Mouse (Mus musculus) midbrain, embryonic 11.5 days (tissue): ENCODE measurements around the gene Cyp26b1. TPM values are rescaled to one million over a fixed set of nuclear protein-coding genes. Genes with fewer than 3 reads are reported as not detected.

Experiments used
- ATAC-seq: fragments of 200-750 bp; cut with Nextera tagmentation; 2 replicates; pipeline ENCODE4 v1.8.0; 2017; ENCODE audit warnings: moderate TSS enrichment, moderate library complexity; ENCODE audit not compliant: low FRiP score
- DNase-seq: peaks from one replicate; pipeline ENCODE4 v3.0.0; 2015; ENCODE audit warnings: low spot score; ENCODE audit errors: missing footprints
- H3K27ac ChIP-seq: fragments of 300-500 bp; sonication (generic); 2 replicates; pipeline ENCODE4 v1.5.1; 2014; ENCODE audit warnings: low read depth, low read length
- H3K27me3 ChIP-seq: fragments of 300-500 bp; sonication (generic); 2 replicates; pipeline ENCODE4 v1.6.1; 2014; ENCODE audit warnings: mild to moderate bottlenecking, low read length, moderate library complexity, mixed read lengths; ENCODE audit not compliant: control insufficient read depth, insufficient read depth
- H3K36me3 ChIP-seq: fragments of 300-500 bp; sonication (generic); 2 replicates; pipeline ENCODE4 v1.6.1; 2014; ENCODE audit warnings: mild to moderate bottlenecking, low read length, moderate library complexity, mixed read lengths; ENCODE audit not compliant: control insufficient read depth, insufficient read depth
- H3K4me1 ChIP-seq: fragments of 300-500 bp; sonication (generic); 2 replicates; pipeline ENCODE4 v1.6.1; 2014; ENCODE audit warnings: low read length; ENCODE audit not compliant: control insufficient read depth, insufficient read depth
- H3K4me2 ChIP-seq: fragments of 300-500 bp; sonication (generic); 2 replicates; pipeline ENCODE4 v1.6.1; 2014; ENCODE audit warnings: mild to moderate bottlenecking, moderate library complexity
- H3K4me3 ChIP-seq: fragments of 300-500 bp; sonication (generic); 2 replicates; pipeline ENCODE4 v1.5.1; 2014; ENCODE audit warnings: low read depth, low read length
- H3K9ac ChIP-seq: fragments of 300-500 bp; sonication (generic); 2 replicates; pipeline ENCODE4 v1.6.1; 2014; ENCODE audit warnings: low read length
- H3K9me3 ChIP-seq: fragments of 300-500 bp; sonication (generic); 2 replicates; pipeline ENCODE4 v1.6.1; 2016; ENCODE audit warnings: low read length; ENCODE audit not compliant: control insufficient read depth
- WGBS: fragments of 180-500 bp; shearing (Covaris S2); extraction: QIAGEN DNeasy Blood & Tissue Kit; methylation state at CpG from one replicate; pipeline ENCODE4 v1.1.7; 2014; 5-methylcytosine and 5-hydroxymethylcytosine counted together
- polyA plus RNA-seq: library from polyadenylated mRNA; unstranded; fragments of >200 nt; fragmentation: Nextera tagmentation; extraction: Ambion mirVana; gene quantifications from 2 replicates; pipeline ENCODE4 v1.2.1, GENCODE M21; 2014

Cyp26b1 gene
- polyA plus RNA-seq, 1 experiment from 2014 or later = 3.1 TPM

DNA sequence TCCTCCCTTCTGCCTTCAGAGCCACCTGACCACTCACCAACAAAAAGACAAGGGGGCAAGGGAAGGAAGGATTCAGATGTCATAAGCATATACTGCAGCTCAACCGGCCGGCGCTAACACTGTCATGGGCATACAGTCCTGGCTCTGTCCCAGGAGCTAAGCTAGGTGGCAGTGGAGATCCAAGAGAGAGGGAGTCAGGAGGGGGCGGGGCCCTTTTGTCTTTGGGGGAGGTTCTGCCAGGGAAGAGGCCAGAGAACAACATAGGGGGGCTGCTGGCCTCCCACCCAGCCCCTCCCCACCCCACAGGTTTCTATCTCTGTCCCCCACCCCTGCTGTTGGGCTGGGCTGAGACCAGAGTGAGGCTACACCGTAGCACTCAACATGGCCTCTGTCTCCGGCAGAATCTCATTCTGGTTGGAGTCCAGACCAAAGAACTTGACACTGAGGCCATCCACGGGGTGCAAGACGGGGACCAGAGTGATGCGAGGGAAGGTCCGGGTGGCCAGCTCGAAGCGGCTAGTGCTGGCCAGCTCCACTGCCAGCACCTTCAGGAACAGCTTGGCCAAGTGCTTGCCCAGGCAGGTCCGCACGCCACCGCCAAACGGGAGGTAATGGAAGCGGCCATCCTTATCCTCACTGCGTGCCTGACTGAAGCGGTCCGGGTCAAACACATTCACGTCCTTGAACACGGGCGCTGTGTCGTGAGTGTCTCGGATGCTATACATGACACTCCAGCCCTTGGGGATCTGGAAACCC is 19.6 kb downstream of the Cyp26b1 start:
- H3K9me3 ChIP-seq = no peaks in the 10 kb centered on the region
- no peaks in the 10 kb centered on the region for H3K36me3 ChIP-seq
- H3K4me2 ChIP-seq = peak overlapping the region; percentile 38
- DNase-seq (peak; percentile 87), ATAC-seq (peak; percentile 75)
- H3K4me3 ChIP-seq = peak overlapping the region; percentile 6
- H3K4me1 ChIP-seq = peaks cover 12% of the 10 kb centered on the region
- H3K27me3 ChIP-seq = peaks cover 14% of the 10 kb centered on the region
- WGBS = 36% methylated on average over 25 of the region's 25 CpGs
- peak overlapping the region; percentile 14; the same call in 1 of the 2 replicates for H3K9ac ChIP-seq
- no peak overlapping the region for H3K27ac ChIP-seq

DNA sequence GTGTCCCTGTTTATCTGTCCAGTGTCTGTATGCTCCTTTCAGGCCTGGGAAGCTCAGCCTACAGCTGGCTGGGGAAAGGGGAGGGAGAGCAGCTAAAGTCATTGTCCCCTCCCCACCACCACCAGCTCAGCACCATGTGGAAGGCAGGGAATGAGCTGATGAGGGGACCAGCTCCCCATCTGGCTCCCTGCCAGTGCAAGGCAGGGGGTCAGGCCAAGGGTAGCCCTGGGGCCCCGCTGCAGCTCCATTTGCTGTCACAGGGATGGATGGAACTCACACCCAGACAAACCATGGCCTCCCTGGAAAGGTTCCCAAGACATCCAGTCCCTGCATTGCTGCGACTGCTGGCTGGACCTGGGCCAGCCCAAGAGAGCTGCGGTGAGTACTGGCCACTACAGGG is 23.7 kb downstream of the Cyp26b1 start:
- peak overlapping the region; percentile 22; the same call in 1 of the 2 replicates for H3K9ac ChIP-seq
- no peak overlapping the region for H3K27ac ChIP-seq
- no peaks in the 10 kb centered on the region for H3K9me3 ChIP-seq
- no peak overlapping the region for H3K4me2 ChIP-seq
- 55% methylated on average over 3 of the region's 3 CpGs for WGBS
- DNase-seq (no peak), ATAC-seq (no peak)
- no peak overlapping the region for H3K4me3 ChIP-seq
- peaks cover 10% of the 10 kb centered on the region for H3K4me1 ChIP-seq
- peaks cover 3% of the 10 kb centered on the region; the same call in 1 of the 2 replicates for H3K27me3 ChIP-seq
- no peaks in the 10 kb centered on the region for H3K36me3 ChIP-seq

DNA sequence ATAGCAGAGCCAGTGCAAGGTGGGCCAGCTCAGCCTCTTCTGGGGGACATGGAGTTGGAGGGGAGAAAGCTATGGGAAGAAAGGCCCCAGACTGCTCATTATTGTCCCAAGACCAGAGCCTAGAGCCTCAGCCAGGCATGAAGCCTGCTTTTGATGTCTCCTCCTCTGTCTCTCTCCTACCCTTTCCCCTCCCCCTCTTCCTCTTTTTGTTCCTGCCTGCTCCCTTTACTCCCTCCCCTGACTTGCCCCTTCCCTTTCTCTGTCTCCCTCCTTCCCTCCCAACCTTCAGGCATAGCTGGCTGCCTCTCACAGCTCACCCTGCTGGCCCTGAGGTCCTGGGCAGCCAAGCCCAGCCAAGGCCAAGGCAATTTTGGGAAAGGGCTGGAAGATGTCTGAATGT is 24.1 kb downstream of the Cyp26b1 start:
- Histone ChIP-seq H3K9me3 (no peaks in the 10 kb centered on the region), H3K27ac (no peak overlapping the region), H3K4me3 (no peak overlapping the region), H3K36me3 (no peaks in the 10 kb centered on the region), H3K27me3 (no peaks in the 10 kb centered on the region; the same call in 1 of the 2 replicates), H3K4me1 (peaks cover 10% of the 10 kb centered on the region), H3K4me2 (no peak overlapping the region), H3K9ac (peak overlapping the region; percentile 22; the same call in 1 of the 2 replicates)
- no peak for DNase-seq
- no peak for ATAC-seq

DNA sequence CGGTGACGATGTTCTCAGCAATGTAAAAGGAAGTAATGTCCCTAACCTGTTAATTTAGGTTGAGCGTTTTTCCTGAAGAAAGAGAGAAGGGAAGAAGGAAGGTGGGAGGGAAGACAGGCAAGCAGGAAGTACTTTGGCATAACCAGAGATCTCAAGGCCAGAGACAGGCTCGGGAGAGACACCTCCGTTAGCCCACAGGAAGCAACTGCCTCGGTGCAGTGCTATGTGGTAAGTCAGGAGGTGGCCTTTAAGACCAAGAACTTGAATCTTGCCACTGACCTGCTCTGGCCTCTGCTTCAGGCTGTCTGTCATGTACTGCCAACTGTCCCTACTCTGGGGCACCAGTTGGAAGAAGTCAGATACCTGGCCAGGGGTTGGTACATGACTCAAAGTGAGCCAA is 24.8 kb downstream of the Cyp26b1 start:
- 80% methylated on average over 6 of the region's 6 CpGs for WGBS
- Histone ChIP-seq H3K4me1 (peaks cover 9% of the 10 kb centered on the region), H3K9ac (no peak overlapping the region), H3K36me3 (no peaks in the 10 kb centered on the region), H3K4me3 (no peak overlapping the region), H3K27ac (no peak overlapping the region), H3K9me3 (no peaks in the 10 kb centered on the region), H3K4me2 (no peak overlapping the region), H3K27me3 (no peaks in the 10 kb centered on the region)
- DNase-seq (no peak), ATAC-seq (no peak)

DNA sequence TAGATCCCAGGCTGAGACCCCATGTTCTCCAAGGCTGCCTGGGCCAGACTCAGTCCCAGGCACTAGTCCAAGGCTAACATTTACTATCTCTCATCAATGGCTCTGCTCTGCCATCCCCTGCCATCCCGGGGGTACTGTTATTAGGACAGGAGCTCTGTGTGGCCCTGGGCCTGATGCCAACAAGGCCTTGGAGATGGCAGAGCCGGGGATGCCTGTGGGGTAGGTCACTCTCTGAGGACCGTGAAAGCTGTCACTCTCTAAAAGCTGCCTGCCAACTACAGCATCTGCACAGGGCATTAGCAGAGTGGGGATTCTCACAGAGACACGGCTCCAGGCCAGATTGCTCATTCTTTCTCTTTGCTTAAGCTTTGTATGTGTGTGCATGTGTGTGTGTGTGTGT is 26.0 kb downstream of the Cyp26b1 start:
- peaks cover 8% of the 10 kb centered on the region for H3K4me1 ChIP-seq
- H3K27ac ChIP-seq = no peak overlapping the region
- H3K9me3 ChIP-seq = no peaks in the 10 kb centered on the region
- H3K4me2 ChIP-seq = no peak overlapping the region
- no peak overlapping the region for H3K9ac ChIP-seq
- no peak overlapping the region for H3K4me3 ChIP-seq
- ATAC-seq (no peak), DNase-seq (no peak)
- H3K36me3 ChIP-seq = no peaks in the 10 kb centered on the region
- WGBS = 76% methylated on average over 4 of the region's 4 CpGs
- H3K27me3 ChIP-seq = no peaks in the 10 kb centered on the region

DNA sequence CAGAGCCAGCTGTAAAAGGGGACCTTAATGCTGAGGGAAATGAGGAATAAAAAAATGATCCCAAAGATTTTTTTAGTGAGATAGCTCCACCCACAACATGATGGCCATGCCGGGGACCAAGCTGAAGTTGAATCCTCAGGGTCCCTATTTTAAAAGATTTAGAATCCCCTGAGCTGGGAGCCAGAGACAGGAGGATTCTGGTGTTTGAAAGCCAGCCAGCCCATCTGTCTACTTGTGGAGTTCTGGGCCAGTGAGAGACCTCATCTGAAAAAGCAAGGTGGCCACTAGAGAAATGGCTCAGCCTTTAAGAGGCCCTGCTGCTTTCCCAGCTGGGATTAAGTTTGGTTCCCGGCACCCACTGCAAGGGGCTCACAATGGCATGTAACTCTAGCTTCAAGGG is 26.9 kb downstream of the Cyp26b1 start:
- H3K27me3 ChIP-seq = no peaks in the 10 kb centered on the region
- no peak overlapping the region for H3K4me2 ChIP-seq
- no peak overlapping the region for H3K27ac ChIP-seq
- no peaks in the 10 kb centered on the region for H3K36me3 ChIP-seq
- ATAC-seq (no peak), DNase-seq (no peak)
- 48% methylated on average over 2 of the region's 2 CpGs for WGBS
- H3K4me3 ChIP-seq = no peak overlapping the region
- H3K4me1 ChIP-seq = peaks cover 8% of the 10 kb centered on the region
- H3K9ac ChIP-seq = no peak overlapping the region
- H3K9me3 ChIP-seq = no peaks in the 10 kb centered on the region

DNA sequence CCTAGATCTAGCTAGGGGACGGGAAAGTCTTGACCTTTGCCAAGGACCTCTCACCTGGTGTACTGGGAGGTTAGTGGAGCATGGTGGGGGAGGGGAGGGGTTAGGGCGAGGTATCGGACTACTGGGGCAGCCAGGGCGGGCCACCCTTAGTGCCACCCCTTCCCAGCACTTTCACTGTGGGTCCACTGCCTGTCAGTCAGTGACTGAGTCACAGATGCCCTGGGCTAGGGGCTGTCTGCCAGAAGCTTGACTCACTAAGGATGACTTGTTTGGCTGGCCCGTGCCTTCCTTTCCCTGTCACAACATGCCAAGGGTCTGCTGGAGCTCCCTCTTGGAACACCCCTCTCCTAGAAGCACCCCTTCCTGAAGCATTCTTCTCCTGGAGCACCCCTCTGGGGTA is 28.5 kb downstream of the Cyp26b1 start:
- 79% methylated on average over 5 of the region's 5 CpGs for WGBS
- Histone ChIP-seq H3K27ac (no peak overlapping the region), H3K9me3 (no peaks in the 10 kb centered on the region), H3K4me2 (no peak overlapping the region), H3K36me3 (no peaks in the 10 kb centered on the region), H3K27me3 (no peaks in the 10 kb centered on the region), H3K4me1 (peaks cover 8% of the 10 kb centered on the region), H3K4me3 (no peak overlapping the region), H3K9ac (no peak overlapping the region)
- DNase-seq = no peak
- no peak for ATAC-seq

DNA sequence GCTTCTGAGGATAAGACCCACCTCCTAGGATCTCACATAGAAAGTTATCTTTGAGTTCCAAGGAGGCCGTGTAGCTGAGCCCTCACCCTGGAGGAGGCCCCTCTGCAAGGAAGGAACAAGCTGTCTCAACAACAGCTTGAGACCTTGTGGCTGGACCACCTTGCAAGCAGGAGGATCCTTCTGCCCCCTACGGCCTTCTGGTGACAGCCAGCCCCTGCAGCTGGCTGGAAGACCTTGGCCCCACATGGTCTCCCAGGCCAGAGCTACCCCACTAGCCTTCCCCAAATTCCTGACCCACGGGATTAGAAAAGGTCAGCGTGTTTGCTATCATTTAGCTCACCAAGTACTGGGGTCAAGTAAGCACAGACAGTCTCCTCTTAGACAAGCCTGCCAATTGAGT is 30.8 kb downstream of the Cyp26b1 start:
- Histone ChIP-seq H3K4me2 (no peak overlapping the region), H3K9me3 (no peaks in the 10 kb centered on the region), H3K27ac (no peak overlapping the region), H3K4me3 (no peak overlapping the region), H3K27me3 (no peaks in the 10 kb centered on the region), H3K9ac (no peak overlapping the region), H3K36me3 (no peaks in the 10 kb centered on the region), H3K4me1 (no peaks in the 10 kb centered on the region)
- ATAC-seq (no peak), DNase-seq (no peak)
- 60% methylated on average over 4 of the region's 4 CpGs for WGBS

DNA sequence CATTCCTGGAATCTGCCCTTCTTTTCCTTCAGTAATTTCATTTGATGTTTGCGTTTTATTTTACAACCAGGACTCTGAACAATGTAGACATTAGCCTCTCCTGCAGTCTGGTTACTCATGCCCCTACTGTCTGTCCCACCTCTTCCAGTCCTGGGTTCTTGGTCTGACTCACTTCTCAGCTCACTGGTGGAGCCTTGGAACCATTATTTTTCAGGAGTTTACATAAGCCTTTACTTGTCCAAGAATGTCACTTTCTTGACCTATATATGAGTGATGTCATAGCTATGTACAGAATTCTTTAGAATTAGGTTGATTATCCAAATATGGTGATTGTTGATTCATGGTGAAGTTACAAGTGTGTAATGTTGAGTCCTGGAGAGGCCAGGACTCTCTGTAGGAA is 32.5 kb downstream of the Cyp26b1 start:
- H3K4me1 ChIP-seq = no peaks in the 10 kb centered on the region
- H3K27ac ChIP-seq = no peak overlapping the region
- H3K4me3 ChIP-seq = no peak overlapping the region
- WGBS = 90% methylated on average over 1 of the region's 1 CpGs
- no peak for DNase-seq
- H3K9me3 ChIP-seq = no peaks in the 10 kb centered on the region
- H3K36me3 ChIP-seq = no peaks in the 10 kb centered on the region
- no peak overlapping the region for H3K4me2 ChIP-seq
- H3K27me3 ChIP-seq = no peaks in the 10 kb centered on the region
- no peak overlapping the region for H3K9ac ChIP-seq
- no peak for ATAC-seq
